Mouse (Mus musculus) gastrocnemius, postnatal 25 days (tissue): ENCODE measurements around the gene Ssna1. TPM values are rescaled to one million over a fixed set of nuclear protein-coding genes. Genes with fewer than 3 reads are reported as not detected.
"Not testable (repeated sequence)": the region's sequence is repeated elsewhere in the genome, so short reads cannot be mapped to it uniquely, and the experiment has no call there.

Experiments
- DNase-seq: peaks from one replicate; pipeline ENCODE4 v3.0.0; 2022
- total RNA-seq, 2 experiments: library from RNA; stranded (reverse); gene quantifications; 1 replicate in 1 of 2; 2 replicates in 1 of 2; pipeline ENCODE4 v1.2.3; 2021

Ssna1 gene
- total RNA-seq, 2 experiments from 2014 or later: 31.6 to 33.0 TPM

- DNase-seq: peak; percentile 95
These were observed 9.9 kb downstream of the Ssna1 start, which contains the start of gene Tprn for GRCm38 (mm10) chr2:25262291-25262767. Gene Tprn (plus strand): TSS chr2:25262618.

DNA sequence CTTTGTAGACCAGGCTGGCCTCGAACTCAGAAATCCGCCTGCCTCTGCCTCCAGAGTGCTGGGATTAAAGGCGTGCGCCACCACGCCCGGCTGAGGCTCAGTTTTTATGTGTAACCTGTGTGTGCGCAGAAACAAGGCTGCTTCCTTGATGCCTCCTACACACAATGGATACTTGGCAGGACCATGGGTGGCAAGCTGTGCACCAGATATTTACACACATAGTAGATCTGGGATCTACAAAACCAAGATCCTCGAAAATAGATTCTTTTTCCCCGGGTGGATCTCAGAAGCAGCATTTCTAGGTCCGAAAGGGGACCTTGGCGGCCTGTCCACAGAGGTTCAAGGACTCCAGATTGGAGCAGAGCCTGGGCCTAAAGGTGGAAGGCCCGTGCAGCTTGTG lies 10.4 kb downstream of the Ssna1 start:
- DNase-seq: no peak

GRCm38 (mm10) chr2:25258887-25259286 lies 13.4 kb downstream of the Ssna1 start:
- DNase-seq: no peak

DNA sequence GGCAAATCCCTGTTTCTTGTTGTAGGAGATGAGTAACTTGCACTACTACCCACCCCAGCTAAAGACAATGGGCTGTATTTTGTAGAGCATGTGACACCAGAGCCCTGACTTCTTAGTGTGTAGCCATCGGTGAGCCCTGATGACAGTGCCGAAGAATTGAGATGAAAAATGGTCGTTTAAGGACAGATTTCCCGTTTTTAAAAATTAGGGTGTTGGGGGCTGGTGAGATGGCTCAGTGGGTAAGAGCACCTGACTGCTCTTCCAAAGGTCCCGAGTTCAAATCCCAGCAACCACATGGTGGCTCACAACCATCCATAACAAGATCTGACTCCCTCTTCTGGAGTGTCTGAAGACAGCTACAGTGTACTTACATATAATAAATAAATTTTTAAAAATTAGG lies 15.0 kb downstream of the Ssna1 start:
- not testable (repeated sequence) for DNase-seq

DNA sequence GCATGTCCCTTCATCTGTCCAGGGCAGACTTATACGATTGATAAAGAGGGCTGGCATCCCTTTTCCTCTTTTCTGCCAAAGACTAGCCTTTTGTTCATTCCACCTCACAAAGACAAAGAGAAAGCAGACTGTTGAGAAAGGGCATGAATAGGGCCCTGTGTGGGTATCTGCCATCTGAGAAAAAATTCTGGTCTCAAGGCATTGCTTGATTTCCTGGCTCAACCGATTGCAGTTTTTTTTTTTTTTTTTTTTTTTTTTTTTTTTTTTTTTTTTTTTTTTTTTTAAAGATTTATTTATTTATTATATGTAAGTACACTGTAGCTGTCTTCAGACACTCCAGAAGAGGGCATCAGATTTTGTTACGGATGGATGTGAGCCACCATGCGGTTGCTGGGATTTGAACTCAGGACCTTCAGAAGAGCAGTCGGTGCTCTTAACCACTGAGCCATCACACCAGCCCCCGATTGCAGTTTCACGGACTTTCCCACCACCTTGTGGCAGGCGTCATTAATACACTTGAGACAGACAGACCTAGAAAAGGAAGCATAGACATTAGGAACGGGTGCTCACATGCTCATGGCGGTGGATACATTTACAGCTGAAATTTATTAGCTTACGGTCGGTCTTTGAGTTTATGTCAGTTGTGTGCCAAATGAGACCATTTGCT lies 15.7 kb downstream of the Ssna1 start:
- not testable (repeated sequence) for DNase-seq

GRCm38 (mm10) chr2:25255284-25255779 lies 16.9 kb downstream of the Ssna1 start, which contains the start of gene Tmem203:
Gene Tmem203 (plus strand): TSS chr2:25255439.
- DNase-seq: peak; percentile 78

DNA sequence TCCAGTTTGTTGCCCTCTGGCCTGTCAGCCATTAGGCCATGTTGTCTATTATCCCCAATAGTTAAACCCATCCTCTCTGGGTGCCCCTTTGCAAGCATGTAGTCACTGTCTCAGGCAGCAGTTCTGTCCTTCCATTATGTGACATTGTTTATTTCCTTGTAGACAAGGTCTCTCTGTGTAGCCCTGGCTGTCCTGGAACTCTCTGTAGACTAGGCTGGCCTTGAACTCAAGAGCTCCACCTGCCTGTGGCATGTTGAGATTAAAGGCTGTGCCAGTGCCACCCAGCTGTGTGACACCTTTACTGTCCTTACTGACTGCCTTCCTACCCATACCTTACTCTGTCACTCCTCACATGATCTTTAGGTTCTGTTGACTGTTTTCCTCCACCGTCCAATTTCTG lies 19.9 kb downstream of the Ssna1 start:
- DNase-seq: no peak

DNA sequence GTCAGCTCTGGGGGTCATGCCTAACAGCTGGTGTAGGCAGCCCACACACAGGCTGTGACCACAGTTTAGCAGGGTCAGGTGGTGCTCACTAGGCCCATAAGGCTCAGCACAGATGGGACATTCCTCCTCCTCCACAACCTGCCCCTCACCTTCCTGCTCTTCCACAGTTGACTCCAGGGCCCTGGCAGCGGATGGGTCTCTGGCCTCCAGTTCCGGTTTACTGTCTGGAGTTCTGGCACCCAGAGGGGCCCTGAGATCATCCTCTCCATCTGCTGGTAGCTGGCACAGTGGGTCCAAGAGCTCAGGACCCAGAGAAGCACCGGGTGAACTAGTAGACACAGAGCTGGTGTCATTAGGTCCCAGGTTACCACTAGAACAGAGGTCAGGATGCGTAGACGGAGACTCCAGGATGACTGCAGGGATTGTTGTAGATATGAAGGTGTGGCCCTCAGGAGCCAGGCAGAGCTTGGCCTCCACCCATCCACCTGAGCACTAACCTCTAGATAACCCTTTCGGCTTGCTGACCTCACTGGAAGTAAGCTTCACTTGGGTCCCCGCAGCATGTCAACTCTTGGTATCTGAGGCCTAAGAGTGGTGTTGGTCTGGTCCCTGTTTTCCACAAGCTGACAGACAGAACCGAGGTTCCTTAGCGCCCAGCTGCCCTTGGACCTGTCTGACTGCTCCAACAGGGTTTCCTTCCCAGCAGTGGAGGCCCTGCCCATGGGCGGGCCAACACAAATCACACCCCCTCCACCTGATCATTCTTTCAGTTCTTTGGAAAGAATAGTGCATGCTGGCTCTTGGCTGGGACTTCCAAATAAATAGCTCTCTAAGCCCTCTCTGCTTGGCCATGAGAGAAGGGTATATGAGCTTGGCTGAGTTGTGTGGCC lies 25.8 kb downstream of the Ssna1 start, which contains the start of gene AL732309.1:
TSS of gene AL732309.1 (minus strand) at position 681 of the 890 bp plus-strand sequence.
- DNase-seq: no peak

GRCm38 (mm10) chr2:25244144-25244543 lies 28.1 kb downstream of the Ssna1 start:
- DNase-seq: no peak

GRCm38 (mm10) chr2:25243342-25243741 lies 28.9 kb downstream of the Ssna1 start:
- no peak for DNase-seq

- no peak for DNase-seq
These were observed 30.1 kb downstream of the Ssna1 start, which contains the start of the genes Rnf208 and Cysrt1 for GRCm38 (mm10) chr2:25242101-25242506. Gene Rnf208 (plus strand): TSS chr2:25242255. Gene Cysrt1 (minus strand): TSS chr2:25242452.

DNA sequence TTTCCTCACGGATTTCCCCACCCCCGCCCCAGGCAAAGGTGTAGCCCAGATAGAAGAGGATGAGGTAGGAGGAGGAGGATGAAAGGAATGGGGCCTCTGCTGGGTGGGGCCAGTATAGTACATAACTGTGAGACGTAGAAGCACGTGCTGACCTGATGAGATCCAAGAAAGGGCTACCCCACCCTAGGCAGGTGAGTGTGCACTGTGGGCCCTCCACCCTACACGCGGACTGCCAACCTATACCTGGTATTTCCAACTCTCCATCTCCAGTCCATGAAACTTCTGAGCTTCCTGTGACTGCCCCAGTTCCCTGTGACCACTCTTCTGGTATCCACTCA lies 30.8 kb downstream of the Ssna1 start:
- no peak for DNase-seq

- peak; percentile 66 for DNase-seq
These were observed 31.4 kb downstream of the Ssna1 start for GRCm38 (mm10) chr2:25240723-25241437.

DNA sequence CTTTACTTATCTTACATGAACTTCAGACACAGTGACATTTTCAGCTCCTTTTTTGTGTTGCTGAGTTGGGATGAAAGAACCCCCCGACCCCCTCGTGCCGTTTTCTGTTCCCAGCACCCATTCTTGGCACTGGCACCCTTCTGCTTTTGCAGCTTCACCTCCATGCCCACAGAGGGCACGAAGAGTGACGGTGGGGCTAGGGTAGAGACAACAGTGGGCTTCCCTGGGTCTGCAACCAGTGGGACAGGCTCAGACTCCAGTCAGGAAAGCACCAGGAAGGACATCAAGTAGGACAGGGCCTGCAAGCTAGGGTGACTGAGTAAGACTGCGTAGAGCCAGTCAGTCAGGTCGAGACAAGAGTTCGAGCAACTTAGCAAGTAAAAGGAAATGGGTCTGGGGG lies 31.9 kb downstream of the Ssna1 start:
- no peak for DNase-seq

GRCm38 (mm10) chr2:25239766-25240165 lies 32.5 kb downstream of the Ssna1 start:
- no peak for DNase-seq

- no peak for DNase-seq
These were observed 34.1 kb downstream of the Ssna1 start for GRCm38 (mm10) chr2:25238106-25238505.

GRCm38 (mm10) chr2:25237522-25237921 lies 34.7 kb downstream of the Ssna1 start:
- DNase-seq: no peak

DNA sequence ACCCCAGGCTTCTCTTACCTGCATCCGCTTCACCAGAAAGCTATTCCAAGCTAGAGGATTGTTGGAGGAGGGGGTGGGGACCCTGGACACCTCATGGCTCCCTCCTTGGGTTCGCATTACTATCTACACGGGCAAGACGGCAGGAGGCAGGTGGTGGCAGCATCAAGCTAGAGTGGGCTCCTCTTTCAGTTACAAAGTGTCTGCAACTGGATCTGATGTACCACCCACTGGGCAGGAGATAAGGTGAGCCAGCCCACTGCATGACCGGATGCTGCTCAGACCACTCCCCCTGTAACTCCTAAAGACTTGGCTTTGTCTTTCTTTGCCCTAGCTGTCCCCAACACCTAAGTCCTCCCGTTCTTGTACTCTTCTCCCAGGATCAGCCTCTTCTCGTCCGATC lies 35.6 kb downstream of the Ssna1 start, which contains the start of gene Rnf224:
TSS of gene Rnf224 (minus strand) at position 174 of the 400 bp plus-strand sequence.
- DNase-seq: no peak

DNA sequence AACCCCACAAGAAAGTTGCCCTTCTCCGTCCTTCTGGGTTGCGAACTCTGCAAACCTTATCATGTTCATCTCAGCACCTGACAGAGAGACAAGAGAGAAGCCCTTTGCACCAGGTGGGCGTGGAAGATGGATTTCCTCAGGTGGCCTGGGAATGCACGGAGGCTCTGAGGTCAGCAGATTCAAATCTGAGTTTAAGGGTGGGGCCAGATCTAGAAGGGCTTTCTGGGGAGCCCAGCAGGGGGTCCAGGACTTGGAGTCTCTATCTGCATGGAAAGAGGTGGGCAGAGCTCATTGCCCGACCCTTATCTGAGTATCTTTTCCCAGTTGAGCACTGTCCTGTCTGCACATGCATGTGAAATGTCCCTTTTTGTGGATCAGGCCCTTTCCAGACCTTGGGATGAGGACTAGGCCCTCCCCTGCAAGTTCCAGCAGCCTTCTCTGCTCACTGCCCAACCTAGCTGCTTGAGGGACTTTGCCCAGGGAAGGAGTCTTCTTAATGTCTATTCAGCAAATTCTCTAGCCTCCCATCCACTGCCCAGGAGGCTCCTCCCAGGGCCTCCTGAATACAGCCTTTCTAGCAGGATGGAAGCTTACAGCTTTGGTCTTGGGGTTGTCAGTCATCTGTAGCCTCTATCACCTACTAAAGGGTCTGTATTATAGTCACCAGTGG lies 37.6 kb downstream of the Ssna1 start:
- no peak for DNase-seq

GRCm38 (mm10) chr2:25234050-25234449 lies 38.2 kb downstream of the Ssna1 start, which contains the start of gene Slc34a3:
Gene Slc34a3 (minus strand): TSS chr2:25234364.
- DNase-seq: no peak

DNA sequence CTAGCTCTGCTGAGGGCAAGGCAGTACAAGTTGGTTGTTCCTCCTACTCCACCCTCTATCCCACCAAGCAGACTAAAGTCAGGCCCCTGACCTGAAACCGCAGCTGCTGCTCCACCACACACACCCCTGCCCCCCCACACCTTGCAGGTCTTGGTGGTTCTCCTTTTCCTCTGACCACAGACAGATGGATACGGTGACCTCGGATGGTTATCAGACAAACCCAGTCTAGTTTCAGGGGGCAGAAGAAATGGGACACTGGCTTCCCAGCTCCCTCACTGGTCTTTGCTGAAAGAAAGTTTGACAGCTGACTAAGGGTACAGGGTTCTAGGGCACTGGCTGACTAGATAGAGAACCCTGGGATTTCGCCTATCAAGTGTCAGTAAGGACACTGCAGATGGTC lies 38.8 kb downstream of the Ssna1 start:
- no peak for DNase-seq
